Mouse (Mus musculus): ENCODE data around the gene Pde4a.

Pde4a gene

DNA sequence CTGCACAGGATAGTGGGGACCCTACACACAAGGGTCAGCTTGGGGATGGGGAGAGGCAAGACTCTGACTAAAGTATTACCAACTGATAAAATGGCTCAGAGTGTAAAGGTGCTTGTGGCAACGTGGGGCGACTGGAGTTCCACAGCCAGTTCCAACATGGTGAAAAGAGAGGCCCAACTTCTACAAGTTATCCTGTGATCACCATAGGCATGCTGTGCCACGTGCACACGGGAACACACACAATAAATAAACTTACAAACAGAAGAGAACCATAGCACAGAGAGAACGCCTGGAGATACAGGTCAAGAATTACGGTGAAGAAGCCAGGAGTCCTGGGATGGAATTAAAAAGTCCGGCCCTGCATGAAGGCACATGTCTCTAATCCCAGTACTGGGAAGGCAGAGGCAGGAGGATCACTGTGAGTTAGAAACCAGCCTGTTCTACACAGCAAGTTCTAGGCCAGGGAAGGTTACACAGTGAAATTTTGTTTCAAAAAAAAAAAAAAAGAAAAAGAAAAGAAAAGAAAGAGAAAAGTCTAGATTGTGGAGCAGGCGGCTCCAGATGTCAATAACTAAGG, 16.3 kb upstream of the Pde4a start:
- DNase-seq (ENCODE audit: low spot score), result no peak

DNA sequence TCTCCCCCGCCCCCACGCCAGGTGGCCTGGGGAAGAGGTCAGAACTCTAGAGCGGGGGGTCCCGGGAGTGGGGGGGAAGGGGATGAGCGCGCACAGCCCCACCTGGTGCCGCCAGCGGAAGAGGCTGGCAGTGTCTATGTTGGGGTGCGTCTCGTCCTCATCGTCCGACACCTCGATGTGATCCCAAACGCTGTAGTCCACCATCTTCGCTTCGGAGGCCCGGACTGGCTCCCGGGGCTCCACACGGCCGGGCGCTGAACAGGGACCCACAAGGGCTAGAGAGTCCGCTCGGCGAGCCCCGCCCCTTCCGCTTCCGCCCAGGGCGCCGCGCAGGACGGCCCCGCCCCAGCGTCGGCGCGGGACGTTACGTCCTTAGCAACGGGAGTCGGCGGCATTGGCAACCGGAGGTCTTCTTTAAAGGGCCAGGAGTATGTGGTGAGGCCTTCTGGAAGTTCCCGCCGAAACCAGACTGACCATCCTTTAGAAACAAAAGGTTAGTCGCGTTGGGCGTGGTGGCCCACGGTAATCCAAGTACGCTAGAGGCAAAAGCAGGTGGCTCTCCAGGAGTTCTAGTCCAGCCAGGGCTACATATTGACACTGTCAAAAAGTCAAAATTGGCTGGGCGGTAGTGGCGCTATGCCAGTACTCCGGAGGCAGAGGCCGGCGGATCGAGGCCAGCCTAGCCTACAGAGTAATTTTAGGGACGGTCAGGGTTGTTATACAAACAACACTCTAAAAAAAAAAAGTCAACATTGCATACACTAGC, 15.7 kb upstream of the Pde4a start, which contains the start of gene Cdc37:
Cdc37 (minus strand) TSS at position 329 of the 766 bp plus-strand sequence.
- peak; percentile 94 for DNase-seq (ENCODE audit: low spot score)

DNA sequence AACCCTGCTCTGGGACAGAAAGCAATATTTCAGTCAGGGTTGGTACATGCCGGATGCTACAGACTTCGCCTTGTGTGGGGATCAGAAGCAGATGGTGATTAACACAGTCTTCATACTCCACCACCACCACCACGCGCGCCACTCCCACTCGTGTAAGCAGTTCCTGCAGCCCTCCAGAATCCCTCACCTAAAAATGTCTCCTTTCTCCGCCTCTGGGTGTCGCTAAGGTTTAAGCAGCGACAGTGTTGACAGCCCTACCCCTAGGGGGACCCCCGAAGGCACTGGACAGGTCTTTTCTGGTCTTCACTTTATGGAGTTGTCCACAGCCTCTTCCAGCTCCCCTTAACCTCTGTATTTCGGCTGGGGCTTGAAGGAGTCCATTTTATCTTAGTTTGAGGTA, 12.8 kb upstream of the Pde4a start:
- no peak for DNase-seq (ENCODE audit: low spot score)

DNA sequence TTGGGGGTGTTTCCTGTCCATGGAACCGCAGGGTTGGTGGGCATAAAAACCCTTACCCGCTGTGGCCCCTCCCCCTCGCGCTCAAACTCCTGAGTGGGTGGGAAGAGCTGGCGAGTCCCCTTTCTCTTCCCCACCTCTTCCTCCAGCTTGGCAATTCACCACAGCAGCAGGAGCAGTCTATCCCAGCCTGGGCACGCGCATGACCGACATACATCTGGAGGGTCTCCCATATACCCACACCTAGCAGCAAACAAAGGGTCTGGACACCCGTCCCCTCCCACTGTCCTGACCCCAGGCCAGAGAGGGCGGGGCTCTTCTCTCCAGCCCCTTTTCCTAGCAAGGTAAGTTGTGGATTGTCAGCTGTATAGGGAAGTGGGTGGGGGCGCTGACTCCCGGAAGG, 12.2 kb upstream of the Pde4a start:
- no peak for DNase-seq (ENCODE audit: low spot score)

DNA sequence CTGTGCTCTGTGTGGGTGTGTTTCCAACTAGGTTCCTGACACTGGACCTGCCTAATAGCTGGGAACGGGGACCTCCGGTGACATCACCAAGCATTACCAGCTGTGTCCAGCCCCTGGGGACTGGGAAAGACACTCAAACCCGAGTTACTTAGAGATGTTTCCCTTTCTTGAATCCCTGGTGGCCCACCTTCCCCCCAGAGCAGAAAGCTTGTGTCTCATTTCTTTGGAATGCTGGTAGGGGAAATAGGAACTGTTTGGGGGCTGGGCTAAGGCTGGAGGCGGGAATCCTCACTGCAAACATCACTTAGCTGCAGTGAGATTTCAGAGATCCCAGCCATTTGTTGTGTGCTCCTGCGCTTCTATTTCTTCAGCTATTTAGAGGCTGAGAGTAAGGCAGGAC, 11.7 kb upstream of the Pde4a start:
- no peak for DNase-seq (ENCODE audit: low spot score)

DNA sequence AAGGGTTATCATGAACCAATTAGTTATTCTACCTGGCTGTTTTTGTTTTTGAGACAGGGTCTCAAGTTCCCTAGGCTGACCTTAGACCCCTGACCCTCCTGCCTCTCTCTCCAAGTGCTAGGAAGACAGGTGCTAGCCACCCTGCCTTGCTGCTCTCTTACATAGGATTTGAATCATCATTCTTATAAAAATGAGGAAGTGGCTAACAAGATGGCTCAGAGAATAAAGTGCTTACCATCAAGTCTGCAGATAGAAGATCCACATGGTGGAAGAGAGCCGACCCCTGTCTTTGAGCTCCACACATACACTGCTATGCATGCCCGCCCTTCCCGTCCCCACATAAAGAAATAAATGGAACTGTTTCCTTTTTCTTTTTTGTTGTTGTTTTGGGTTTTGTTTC, 10.7 kb upstream of the Pde4a start:
- no peak for DNase-seq (ENCODE audit: low spot score)

DNA sequence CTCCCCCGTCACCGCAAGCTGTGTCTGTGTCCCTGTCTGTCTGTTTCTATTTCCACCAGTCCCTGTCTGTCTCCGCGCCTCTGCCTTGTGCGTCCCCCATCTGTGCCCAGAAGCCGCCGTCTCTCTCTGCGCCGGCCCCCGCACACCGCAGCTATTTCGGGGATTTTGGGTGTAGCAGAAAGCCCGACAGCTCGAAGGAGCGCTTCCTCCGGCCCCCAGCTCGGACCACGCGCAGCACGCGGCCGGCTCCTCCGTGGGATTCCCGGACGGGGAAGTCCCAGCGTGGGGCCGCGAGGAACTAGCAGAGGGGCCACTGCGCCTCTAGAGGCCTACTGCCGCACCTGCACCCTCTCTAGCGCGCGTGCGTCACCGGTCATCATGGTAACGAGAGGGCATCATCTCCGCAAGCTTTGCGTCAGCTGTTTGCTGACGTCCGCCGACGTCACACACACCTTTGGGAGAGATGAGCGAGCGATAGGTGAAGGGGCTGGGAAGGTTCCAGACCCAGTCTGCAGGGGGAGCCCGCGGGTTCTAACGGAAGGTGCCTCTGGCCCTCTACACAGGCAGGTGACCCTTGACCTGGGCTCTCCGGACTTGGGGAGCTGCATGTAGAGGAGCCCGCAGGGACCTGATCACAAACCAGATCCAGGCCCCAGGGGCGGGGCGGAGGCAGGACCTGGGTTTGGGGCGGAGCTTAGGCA, 4.2 kb upstream of the Pde4a start:
- peak; percentile 78 for DNase-seq (ENCODE audit: low spot score)

DNA sequence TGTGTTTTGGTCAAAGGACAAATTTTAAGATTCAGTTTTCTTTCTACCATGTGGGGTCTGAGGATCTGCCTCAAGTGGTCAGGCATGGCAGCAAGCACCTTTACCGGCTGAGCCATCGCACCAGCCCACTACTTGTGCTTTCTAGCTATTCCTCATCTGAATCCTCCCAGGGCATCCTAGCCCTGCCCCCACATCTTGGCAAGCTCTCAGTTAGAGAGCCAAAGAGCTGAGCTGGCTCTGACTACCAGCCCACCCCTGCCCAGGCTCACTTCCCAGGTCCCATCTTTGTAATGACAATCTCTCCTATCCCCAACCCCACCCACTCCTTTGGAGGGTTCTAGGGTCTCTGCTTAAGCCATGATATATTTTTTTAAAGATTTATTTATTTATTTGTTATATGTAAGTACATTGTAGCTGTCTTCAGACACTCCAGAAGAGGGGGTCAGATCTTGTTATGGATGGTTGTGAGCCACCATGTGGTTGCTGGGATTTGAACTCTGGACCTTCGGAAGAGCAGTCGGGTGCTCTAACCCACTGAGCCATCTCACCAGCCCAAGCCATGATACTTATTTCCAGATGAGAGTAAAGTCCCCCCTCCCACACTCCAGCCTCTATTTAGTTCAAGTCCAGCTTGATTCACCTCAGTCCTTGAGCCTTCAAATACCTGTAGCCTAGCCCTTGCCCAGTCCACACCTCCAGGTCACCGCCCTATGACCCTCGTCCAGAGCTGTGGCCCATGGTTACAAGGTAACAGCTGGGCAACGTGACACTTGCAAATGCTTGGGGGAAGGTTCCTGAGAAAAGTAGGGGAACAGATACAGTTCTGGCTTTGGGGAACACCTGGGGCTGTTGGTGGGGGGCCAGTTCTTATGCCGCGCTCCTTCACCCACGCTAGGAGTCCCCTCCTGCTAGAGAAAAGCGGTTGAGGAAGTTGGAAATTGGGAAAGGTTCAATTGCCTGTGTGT, 2.1 kb upstream of the Pde4a start:
- no peak for DNase-seq (ENCODE audit: low spot score)

DNA sequence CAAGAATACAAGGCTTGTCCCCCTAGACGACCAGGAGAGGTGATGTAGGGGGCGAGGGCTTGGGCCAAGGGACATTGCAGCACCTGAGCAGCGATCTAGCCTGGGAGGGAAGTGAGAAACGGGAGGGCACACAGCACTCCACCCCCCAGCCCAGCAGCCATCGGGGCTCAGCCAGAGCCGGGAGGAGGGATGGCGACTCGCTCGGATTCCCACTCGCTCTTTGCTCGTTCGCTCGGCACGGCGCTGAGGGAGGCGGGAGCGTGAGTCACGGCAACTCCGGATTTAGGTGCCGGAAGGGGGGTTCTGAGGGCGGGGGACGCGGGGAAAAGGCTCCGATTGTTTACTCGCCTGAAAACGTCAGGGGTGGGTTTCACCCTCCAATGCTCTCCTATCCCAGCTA, 1.4 kb upstream of the Pde4a start:
- no peak for DNase-seq (ENCODE audit: low spot score)

DNA sequence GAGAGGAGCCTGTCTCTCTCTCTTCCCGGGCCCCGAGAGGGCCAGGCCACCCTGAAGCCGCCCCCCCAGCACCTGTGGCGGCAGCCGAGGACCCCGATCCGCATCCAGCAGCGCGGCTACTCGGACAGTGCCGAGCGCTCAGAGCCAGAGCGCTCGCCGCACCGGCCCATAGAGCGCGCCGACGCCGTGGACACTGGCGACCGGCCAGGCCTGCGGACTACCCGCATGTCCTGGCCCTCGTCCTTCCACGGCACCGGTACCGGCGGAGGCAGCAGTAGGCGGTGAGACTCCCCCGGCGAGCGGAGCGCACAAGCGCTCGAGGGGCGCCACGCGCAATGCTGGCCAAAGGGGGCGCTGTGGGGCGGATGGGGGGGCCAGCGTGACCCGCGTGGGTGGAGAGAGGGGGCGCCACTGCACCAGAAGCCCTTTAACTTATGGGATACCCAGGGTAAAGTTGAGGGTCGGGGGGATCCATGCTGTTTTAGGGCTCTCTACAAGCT, 488 bp downstream of the Pde4a start:
- DNase-seq (ENCODE audit: low spot score), result no peak

DNA sequence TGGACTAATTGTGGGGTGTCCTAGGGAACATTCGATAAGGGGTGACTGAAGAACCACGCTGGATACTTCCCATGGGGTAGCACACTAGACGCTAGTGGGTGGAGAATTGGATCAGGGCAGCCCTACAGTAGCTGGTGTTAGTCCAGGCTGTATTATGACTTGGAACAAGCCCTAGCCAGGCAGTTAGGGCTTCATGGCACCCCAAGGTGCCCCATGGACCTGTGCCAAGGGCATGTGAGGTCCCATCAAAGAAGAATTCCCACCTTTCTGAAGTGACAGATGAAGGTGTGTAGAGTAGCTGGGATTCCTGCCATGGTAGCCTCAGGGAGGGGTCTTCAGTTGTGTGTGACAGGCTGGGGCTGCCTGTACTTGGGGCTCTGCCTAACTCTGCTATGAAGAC, 1.0 kb downstream of the Pde4a start:
- DNase-seq (ENCODE audit: low spot score), result no peak

DNA sequence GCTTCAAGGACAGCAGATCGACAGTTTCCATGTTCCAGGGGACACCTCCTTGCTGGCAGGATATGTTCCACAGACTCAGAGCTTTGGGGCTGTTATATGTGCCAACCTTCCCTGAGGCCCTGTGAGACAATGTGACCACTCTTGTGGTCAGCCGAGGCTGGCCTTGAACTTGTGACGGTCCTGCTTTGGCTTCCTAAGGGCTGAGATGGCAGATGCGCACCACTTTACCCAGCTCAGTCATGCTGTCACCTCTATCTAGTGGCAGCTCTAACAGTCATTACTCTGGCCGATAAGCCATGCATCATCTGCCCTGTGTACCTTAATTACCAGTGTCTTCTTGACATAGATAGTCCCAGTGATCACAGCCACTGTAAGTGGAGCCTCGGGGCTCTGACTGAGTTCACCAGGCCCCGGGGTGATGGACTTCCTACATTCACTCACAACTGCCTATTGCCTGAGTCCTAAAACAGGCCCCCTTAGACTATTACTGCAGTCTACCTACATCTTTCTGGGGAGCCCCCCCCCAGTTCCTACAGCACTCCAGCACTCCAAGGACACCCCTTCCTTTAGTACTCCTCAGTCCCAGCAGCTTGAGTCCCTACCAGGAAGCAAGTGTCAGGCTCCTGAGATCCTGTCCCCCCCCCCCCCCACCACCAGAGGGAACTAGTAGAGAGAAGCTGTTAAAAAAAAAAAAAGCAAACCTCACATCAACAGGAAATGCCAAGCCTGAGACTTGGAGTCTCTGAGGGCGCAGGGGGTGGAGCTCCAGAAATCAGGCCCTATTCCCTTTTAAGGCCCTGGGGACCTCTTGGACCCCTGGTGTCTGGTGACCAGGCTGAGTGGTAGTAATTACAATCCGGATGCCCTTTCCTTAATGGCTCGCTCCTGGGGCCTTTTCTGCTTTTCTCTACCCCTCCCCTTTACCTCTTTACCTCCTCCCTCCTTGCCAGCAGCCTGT, 1.9 kb downstream of the Pde4a start:
- DNase-seq (ENCODE audit: low spot score), result no peak

DNA sequence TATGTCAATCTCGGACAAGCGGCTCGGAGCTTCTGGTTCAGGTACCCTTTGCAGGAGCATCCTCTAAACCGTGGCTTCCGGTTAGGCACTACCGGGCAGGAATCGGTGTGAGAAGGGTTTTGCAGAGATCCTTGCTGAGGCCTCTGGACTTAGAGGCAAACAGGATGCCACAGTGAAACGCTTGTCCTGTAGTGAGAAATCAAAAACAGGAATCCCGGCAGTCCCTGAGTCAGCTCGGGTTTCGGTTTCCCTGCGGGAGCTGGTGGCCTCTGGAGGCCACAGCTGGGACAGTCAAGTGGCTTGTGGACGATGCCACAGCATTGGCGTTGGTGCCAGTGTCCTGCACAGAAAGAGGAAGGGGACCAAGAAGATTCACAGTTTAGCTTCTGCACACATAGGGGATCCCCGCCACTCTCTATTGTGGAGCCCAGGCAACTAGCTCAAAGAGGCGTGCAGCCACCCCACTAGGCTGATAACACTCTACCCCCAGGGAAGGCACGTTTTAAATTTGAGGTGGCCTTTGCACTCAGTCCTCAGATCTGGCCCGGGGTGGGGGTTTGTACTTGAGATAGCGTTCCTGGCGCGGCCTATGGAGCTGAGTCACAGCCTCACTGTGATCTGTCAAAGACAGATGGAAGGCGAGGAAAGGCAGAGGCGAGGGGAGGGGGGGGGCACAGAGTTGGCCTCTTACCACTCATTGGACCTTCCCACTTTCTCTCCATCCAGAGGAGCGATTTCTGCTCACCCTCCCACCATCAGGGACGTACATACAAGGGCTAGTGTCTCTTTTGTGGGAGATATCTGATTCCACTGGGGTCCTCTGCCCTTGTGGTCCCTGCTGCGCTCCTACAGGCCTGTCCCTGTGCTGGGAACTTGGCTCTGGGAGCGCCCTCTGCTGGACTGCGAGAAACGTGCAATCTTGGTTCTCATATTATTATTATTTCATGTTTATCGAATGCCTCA, 2.9 kb downstream of the Pde4a start:
- DNase-seq (ENCODE audit: low spot score), result peak; percentile 73

DNA sequence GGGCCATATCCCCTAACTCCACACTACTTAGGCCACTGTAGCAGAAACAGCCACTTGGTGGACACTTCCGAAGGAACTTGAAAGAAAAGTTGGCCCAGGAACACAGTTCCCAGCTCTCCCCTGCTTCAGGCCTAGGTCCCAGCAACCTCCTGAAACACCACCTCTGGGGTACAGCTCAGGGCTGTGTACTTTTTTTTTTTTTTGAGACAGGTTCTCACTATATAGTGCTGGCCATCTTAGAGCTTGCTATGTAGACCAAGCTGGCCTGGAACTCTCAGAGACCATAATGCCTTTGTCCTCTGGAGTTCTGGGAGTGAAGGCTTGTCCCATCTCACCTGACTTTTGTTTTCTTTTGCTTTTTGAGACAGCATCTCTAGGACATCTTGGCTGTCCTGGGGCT, 3.6 kb downstream of the Pde4a start:
- DNase-seq (ENCODE audit: low spot score), result no peak

DNA sequence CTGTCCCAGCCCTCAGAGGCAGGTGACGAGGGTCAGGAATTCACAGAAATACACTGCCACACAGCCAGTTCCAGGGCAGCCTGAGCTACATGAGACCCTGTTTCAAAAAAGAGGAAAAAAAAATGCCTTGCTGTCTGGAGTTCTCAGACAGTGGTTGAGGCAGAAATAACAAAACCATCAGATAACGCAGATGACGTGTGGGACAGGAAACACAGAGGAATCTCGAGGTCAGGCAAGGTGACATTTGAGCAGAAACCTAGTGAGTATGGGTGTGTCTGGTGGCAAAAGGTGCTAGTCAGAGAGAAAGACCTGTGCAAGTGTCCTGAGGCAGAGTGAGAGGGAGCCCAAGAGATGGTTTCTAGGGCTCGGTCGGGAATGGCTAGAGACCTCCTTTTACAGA, 6.8 kb downstream of the Pde4a start:
- DNase-seq (ENCODE audit: low spot score), result no peak

DNA sequence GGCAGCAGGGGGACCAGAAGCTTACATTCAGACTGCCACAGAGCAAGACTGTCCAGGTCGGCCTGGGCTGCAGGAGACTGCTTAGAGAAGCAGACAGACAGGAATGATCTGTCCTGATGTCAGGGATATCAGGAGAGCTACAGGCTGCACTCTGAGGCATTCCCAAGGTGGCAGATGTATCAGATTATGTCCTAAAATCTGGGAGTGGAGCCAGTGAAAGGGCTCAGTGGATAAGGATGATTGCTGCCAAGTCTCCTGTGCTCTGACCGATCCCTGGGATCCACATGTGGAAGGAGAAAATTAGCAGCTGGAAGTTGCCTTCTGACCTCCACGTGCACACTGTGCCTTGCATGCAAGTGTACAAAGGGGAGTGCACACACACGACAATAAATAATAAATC, 14.9 kb downstream of the Pde4a start:
- DNase-seq (ENCODE audit: low spot score), result no peak

DNA sequence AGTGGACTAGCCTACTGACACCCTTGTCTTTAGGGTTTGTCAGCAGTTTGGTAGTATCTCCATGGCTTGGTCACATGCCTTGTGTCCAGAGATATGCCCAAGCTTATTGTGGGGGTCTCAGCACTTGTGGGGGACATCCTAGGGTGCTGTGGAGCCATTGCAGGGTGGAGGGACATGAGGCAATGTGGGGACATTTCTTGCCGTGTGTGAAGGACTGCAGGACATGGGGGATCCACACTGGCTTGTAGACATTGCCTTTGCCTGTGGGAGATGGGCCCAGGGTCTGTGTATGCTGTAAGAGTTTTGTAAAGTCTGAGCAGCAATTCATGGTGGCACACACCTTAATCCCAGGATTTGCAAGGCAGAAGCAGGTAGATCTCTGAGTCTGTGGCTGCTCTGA, 15.3 kb downstream of the Pde4a start:
- DNase-seq (ENCODE audit: low spot score), result no peak

DNA sequence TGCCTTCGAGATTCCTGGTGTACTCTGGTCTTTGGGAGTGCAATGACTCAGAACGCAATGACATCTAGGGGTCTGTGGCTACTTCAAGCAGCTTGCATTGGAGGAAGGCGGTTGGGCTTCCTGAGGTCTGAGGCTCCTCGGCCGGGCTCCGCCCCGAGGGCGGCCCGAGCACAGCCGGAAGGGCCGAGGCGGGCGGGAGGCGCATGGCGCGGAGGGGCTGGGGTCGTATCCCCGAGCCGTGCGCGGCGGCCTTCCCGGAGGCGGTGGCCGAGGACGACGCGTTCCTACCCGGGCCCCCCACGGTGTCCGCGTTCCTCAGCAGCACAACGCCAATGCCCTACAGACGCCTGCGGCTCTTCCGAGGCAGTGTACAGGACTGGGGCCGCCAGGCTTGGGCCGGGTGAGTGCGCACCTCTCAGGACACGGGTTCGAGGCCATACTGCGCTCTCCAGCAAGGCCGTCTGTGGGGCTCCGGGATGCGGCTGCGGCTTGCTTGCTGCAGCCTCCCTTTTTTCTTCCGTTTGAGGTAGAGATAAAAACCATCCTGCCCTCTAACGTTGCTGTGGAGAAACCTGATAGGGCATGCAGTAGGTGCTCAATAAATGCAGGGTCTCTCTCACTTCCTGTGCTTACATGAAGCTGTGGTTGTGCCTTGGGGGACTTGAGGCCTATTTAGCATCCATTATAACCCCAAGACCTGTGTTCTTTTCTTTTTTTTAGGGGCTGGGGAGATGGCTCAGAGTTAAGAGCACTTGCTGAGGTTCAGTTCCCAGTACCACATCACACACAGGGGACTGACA, 16.1 kb downstream of the Pde4a start:
- DNase-seq (ENCODE audit: low spot score), result peak; percentile 61

DNA sequence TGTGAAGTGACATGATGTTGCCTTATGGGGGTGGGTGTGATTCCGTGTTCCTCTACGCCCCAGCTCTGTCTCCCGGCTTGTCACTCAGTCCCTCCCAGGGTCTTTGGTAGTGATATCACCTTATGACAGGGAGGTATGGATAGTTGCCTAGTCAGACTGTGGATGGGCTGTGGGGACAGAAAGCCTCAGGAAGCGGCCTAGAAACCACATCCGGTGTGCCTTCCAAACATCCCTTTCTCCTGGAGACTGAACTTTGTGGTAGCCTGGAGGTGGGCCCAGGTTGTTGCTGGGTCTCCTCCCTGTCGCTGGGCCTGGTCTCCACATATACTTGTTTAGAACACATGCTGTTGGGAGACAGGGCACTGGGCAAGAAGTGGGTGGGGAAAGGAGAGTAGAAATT, 17.9 kb downstream of the Pde4a start:
- DNase-seq (ENCODE audit: low spot score), result no peak
